Mouse (Mus musculus): Measurements from ENCODE around the gene Entpd2.

Gene Entpd2

DNA sequence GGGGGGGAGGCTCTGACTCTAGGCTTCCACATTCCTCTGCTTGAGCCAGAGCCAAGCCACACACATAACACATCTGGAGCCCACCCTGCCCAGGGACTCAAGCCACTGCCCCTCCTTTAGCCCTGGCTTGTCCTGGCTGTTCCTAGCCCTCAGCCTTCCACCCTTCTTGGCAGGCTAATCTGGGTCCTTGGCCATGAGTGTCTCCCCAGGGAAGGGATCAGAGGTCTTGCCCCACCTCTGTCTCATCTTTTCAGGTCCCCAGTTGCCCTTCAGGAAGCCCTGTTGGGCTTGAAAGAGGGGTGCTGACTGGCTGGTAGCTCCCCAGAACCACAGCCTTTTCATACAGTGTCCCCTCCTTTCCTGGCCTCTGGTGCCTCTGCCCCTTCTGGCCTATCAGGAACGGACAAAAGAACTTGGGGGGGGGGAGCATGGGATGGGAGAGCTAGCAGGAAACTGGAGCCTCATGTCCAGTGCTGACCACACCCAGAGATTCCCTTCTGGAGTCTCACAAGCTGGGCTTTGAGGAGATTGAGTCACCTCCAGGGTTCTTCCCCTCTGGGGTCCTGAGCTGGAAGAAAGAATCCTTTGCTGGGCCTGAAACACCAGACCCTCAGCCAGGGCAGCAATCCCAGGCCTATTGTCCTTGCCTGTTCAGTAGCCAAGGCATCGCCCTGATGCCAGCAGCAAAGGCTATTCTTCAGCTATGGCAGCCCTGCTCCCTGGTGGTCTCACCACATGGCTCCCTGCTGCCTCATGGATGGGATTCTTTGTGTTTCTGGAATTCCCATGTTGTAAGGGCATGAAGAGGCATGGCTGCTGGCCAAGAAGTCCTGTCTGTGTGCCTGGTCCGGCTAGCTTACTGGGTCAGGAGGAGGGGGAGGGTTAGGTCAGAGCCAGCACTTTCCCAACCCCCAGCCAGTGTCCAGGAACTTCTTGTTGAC lies 1.1 kb upstream of the Entpd2 start:
- DNase-seq (ENCODE audit: low read depth, low spot score), result no peak

DNA sequence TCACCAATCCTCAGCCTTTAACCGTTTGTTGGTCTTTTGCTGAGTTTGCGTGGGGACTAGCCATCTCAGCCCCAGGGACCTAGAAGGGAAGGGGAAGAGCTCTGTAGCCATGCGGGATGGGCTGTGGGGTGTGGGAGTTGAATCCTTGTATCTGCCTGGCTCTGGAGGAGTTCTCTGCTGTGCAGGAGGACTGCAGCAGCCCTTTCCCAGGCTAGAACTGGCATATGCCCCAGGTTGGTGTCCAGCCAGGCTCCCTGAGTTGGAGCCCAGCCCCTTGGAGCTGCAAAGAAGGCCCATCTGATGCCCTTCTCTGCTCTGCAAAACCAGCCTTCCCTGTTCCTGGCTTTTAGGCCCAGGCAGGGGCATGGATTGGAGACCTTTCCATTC lies 916 bp downstream of the Entpd2 start:
- DNase-seq (ENCODE audit: low read depth, low spot score), result no peak

DNA sequence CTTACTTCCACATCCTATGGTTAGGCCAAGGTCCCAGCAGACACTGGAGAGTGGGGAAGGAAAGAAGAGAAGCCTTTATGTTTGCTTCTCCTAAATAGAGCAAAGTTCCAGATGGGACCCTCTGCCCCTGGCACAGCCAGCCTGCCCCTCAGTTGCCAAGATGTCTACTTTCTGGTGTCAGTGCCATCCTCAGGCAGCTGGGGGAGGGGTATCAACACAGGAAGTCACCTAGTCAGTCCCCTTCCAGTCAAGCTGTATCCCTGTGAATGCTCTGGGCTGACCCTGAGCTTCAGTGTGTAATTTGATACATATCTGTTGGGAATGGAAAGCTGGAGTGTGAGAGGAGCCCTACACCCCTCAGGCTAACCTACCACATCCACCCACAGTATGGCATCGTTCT lies 1.3 kb downstream of the Entpd2 start:
- no peak for DNase-seq (ENCODE audit: low read depth, low spot score)

DNA sequence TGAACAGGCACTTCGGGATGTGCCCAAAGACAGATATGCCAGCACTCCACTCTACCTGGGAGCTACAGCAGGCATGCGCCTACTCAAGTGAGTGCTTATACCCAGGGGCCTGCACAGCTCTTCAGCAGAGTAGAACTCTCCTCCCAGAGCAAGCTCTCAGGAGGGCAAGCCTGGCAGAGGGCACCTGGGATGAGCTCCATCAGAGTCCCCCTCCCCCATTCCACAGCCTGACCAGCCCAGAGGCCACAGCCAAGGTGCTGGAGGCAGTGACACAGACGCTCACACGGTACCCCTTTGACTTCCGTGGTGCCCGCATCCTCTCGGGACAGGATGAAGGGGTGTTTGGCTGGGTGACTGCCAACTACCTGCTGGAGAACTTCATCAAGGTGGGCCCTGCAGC lies 2.4 kb downstream of the Entpd2 start:
- no peak for DNase-seq (ENCODE audit: low read depth, low spot score)

DNA sequence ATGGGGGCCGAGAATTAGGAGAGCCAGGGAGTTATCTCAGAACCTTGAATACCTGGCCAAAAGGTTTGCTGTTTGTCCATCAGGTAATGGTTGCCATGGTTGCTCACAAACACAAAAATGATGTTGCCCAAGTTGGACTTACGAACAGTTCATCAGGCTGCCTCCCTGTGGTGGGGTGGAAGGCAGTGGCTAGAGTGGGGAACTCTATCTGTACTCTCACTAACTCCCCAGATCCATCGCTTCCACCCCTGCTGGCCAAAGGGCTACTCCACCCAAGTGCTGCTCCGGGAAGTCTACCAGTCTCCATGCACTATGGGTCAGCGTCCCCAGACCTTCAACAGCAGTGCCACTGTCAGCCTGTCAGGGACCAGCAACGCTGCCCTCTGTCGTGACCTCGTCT lies 3.4 kb downstream of the Entpd2 start, which contains the start of gene Npdc1:
Npdc1 (plus strand) TSS at position 301 of the 400 bp plus-strand sequence.
- no peak for DNase-seq (ENCODE audit: low read depth, low spot score)

DNA sequence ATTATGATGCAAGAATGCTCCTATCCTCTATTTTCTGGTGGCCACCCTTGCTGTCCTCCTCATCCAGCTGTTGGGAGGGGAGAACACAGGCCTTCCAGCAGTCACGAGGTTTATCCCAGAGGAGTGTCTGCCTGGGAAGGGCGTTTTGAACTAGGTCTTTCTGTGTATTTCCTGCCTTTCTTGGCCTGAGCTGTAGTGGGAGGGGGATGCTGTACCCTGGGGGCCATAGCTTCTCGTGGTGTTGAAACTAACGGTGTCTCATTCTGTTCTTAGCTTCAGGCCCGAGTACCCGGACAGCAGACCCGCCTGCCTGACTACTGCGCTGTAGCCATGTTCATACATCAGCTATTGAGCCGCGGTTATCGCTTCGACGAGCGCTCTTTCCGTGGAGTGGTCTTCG lies 4.6 kb downstream of the Entpd2 start:
- no peak for DNase-seq (ENCODE audit: low read depth, low spot score)

DNA sequence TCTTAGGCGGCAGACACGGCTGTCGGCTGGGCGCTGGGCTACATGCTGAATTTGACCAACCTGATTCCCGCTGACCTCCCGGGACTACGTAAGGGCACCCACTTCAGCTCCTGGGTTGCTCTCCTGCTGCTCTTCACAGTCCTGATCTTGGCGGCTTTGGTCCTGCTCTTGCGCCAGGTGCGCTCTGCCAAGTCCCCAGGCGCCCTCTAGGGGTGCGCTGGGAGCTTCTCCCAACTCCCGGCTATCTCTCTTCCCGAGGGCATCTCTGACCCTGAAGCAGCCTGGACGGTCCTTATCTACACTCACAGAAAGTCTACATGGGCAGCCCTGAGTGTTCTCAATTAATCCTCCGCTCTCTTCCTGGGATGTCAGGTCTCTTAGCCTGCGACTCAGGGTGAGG lies 5.1 kb downstream of the Entpd2 start:
- peak; percentile 50 for DNase-seq (ENCODE audit: low read depth, low spot score)

DNA sequence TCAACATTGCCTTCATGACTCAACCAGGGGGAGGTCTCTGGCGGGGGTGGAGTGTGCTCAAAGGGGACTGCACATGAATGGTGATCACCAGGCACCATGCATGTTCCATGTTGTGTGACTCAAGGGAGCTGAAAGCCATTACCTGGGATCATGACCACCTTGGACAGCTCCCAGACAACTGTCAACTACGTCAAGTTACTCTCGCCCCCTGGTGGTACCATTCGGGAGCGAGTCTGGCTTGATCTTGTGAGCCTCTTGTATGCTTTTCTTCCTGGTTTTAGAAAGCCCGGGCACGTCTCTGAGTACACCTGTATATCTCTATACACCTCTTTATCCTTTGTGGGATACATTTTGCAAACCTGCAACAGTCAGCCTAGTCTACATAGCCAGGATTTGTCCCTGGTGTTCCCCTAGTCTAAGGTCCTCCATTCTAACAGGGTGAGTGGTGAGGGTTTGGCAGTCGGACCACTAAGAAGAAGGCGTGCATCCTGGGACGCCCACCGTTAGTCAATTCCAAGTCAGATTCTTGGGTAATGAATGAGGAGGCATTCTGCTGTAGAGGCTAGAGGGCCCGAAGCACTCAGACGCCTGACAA lies 6.8 kb downstream of the Entpd2 start:
- DNase-seq (ENCODE audit: low read depth, low spot score), result peak; percentile 91

DNA sequence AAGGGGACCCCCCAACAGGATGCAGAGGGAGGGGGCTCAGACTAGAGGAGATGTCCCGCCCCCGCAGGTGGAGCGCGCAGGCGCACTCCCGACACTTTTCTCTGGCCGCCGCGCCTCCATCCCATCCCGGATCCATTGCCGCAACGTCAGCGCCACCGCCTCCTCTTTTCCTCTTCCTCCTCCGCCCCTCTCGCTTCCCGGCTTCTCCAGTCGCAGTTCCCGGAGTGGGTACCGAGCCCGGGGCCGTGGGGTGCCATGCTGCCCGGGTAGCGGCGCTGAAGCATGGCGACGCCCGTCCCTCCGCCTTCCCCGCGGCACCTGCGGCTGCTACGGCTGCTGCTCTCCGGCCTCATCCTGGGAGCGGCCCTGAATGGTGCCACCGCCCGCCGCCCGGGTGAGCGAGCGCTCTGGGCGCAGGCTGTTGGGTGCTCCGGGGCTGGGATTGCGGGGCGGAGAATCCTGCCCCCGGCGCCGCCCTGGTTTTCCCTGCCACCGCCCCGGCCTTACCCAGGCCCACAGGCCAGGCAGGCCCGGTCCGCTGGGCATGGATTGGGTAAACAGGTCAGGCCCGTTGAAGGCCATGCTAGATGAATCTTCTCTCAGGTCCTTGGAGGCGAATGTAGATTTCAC lies 7.4 kb downstream of the Entpd2 start:
- peak; percentile 38 for DNase-seq (ENCODE audit: low read depth, low spot score)

DNA sequence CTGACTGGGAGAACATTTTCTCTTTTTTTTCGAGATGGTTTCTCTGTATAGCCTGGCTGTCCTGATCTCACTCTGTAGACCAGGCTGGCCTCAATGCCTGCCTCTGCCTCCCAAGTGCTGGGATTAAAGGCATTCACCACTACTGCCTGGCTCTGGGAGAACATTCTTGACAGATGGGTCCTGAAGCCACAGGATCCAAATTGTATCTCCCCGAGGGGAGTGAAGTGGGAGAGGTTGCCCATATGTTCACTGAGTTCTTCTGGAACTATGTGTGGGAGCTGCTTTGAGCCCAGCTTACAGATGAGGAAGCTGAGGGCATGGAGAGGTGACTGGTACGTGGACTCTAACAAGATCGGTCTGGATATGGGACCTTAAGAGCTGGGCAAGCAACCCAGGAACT lies 8.3 kb downstream of the Entpd2 start:
- no peak for DNase-seq (ENCODE audit: low read depth, low spot score)

DNA sequence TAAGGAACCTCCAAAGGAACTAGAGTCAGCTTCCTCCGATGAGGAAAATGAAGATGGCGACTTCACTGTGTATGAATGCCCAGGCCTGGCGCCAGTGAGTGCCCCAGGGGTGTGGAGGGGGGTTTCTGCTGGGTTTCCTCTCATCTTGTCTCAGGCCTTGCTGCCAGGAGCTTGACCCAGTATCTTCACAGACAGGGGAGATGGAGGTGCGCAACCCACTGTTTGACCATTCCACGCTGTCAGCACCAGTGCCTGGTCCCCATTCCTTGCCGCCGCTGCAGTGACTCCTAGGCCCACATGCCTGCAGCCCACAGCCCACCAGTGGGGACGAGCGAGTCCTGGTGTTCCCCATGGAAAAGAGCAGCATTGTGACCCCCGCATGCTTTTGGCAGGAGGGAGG lies 13.2 kb downstream of the Entpd2 start:
- DNase-seq (ENCODE audit: low read depth, low spot score), result no peak

DNA sequence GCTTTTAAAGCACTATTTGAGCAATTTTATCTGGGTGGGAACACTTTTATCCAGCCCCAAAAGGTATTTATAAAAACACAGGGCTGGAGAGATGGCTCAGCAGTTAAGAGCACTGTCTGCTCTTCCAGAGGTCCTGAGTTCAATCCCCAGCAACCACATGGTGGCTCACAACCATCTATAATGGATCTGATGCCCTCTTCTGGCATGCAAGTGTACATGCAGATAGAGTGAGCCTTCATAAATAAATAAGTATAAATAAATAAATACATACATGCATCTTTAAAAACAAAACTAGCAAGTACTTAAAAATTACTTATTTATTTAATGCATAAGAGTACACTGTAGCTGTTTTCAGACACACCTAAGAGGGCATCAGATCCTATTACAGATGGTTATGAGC lies 17.8 kb downstream of the Entpd2 start:
- peak; percentile 35 for DNase-seq (ENCODE audit: low read depth, low spot score)

DNA sequence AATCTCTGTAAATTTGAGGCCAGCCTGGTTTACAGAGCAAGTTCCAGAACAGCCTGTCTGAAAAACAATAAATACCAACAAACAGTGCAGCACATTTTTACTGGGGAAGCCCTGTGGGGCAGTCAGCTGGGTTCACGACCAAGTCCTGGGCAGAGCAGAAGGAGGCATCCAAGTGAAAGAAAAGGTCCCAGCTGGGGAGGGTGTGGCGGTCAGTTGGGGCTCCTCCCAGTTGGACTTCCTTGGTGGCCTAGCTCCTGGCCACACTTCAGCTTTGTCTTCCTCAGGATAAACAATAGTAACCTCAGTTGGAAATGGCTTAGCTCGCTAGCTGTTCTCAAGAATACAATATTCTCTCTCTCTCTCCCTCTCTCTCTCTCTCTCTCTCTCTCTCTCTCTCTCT lies 21.8 kb downstream of the Entpd2 start:
- DNase-seq (ENCODE audit: low read depth, low spot score), result no peak

DNA sequence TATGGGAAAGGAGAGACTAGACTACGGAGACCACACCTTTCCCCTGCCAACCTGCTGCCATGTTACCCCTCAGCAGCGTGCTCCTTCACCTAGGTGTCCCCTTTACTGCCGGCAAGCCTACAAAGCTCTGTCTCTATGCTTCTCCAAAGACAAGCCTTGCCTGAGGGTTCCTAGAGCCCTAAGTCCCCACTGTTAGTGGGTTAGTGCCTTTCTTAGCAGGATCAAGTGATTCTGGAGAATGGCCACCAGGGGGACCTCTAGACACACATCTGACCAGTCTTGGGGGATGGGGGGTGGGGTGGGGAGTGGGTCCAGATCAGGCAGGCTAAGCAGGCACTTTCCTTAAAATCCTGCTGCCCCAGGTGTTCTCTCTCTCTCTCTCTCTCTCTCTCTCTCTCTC lies 26.2 kb downstream of the Entpd2 start:
- DNase-seq (ENCODE audit: low read depth, low spot score), result peak; percentile 86

DNA sequence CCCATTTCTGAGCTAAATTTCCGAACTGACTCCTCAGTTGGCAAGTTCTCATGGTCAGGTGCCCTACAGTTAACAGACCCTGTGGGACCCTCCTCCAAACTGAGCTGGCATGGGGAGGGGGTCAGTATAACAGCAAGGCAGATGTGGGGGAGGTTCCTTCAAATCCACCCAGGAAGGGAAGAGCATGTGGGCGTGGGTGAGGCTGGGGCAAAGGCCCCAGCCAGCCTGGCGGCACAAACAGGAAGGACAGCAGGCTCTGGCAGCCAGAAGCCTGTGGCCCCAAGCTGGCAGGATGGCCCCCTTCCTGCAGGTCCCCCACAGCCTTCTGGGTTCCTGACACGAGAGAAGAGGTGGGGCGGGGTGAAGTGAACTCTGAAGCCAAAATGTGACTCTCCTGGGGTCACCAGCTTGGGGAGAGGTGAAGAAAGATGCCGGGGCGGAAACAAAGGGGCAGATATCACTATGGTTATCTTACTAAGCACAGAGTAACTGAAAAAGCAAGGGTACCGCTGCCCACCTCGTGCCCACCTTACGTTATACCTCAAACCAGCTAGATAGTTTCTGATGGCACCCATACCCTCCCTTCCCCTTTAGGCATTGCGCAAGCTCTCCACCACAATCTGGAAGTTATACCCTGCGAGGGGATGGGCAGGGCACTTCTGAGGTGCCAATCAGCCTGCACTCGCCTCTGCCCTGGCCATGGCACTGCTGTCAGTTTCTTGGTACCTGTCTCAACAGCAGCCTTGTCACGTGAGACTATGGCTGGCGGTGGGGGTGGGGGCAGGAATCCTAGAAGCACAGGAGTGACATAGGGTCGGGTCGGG lies 27.1 kb downstream of the Entpd2 start, which contains the start of gene Fut7:
Fut7 (plus strand) TSS at position 681 of the 824 bp plus-strand sequence.
- DNase-seq (ENCODE audit: low read depth, low spot score), result peak; percentile 76

DNA sequence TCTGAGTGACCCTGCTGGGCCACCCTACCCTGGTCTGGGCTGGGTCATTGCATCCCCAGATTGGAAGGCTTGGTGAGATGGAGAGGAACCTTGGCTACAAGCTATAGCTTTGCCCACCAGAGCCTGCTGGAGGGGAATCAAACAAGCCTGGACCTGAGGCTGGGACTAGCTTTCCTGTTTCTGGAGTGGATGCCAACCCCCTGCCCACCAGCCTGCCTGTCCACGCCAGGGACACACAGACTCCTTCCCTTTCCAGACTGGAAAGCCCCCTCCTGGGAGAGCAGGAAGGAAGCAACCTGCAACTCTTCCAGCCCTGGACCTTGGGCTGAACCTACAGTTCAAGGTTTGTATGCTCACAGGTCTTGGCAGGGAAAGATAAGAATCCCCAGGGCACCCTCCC lies 28.0 kb downstream of the Entpd2 start:
- DNase-seq (ENCODE audit: low read depth, low spot score), result no peak

DNA sequence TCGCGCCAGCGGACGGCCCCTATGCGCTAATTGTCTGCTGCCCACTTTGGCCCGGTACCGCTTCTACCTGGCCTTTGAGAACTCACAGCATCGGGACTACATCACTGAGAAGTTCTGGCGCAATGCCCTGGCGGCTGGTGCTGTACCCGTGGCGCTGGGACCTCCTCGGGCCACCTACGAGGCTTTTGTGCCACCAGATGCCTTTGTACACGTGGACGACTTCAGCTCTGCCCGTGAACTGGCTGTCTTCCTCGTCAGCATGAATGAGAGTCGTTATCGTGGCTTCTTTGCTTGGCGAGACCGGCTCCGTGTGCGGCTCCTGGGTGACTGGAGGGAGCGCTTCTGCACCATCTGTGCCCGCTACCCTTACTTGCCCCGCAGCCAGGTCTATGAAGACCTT lies 29.8 kb downstream of the Entpd2 start:
- DNase-seq (ENCODE audit: low read depth, low spot score), result no peak

DNA sequence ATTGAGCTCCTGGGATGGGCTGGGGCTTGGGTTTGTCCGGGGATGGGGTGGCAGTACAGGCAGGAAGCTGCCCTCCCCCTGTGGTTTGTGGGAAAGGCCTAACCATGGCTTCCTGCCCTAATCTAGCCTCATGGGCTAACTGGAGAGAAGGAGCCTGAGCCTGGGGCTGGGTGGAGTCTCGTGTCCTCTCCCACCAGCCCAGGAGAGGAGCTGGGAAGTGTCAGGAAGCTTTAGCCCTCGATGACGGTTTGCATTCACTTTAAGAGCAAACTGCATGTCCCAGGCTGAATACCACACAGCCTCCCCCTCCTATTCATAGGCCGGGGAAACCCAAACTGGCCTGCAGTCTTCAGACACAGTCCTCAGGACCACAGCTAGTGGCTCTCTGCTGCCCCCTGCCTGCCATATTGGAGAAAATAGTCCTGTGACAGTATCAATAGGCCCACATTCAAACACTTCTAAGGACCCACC lies 31.1 kb downstream of the Entpd2 start:
- DNase-seq (ENCODE audit: low read depth, low spot score), result peak; percentile 91

DNA sequence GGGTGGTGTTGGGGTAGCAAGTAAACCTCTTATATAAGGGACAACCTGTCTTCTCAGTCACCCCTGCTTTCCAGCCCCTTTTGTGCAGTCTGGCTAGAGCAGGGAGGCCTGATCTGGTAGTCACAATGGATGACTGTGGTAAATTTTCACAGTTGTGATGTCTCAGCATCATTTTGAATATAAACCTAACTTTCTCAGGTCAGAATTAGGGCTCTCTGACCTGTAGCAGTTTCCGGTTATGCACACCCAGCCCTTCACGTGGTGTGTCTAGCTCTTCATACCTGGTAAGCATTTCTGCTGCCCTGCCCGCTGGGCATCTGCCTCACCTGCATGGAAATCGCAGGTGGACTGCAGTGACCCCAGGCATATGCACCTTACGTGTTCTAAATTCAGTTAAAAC lies 31.6 kb downstream of the Entpd2 start:
- no peak for DNase-seq (ENCODE audit: low read depth, low spot score)

DNA sequence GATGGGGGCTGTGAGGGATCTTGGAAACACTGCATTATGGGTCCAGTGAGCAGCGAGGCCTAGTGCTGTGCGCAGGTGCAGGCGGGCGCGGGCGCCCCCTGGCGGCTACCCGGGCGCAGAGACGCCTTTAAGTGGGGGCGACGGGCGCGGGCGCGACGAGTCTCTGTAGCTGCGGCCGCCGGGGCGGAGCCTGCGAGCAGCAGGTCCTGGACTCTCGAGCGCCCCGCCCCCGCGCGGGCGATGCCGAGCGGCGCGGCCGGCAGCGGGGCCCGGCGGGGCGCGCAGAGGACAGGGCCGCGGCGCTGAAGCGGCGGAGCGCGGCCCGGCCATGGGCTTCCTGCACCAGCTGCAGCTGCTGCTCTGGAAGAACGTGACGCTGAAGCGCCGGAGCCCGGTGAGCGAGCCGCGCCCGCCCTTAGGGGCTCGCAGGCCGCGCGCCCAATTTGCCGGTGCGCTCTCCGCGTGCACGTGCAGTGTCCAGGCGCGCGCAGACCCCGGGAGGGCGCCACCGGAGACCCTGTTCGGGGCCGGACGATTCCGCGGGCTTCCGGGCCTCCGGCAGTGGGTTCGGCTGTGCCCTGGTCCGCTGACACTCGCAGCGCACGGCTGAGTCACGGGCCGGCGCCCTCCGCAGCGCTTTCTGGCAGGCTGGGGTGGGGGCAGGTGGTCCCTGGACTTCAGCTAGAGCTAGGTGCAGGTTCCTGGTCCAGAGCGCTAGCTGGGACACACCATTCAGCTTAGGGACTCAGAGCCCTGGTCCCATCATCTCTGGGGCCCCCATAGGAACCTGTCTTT lies 33.0 kb downstream of the Entpd2 start, which contains the start of gene Abca2:
Abca2 (plus strand) TSS at position 262 of the 795 bp plus-strand sequence.
- peak; percentile 96 for DNase-seq (ENCODE audit: low read depth, low spot score)

Data from CD4-positive, CD25-positive, alpha-beta regulatory T cell, adult 2 months (primary cell).